Mouse (Mus musculus) T-helper 1 cell (primary cell): ENCODE results near the gene Mtor.

Experiments used
- in situ Hi-C: fragments of 300-600 bp; cut with MboI, MseI; formaldehyde crosslinking; loops from one replicate; pipeline ENCODE4 v1.15.1; 2025; ENCODE audit warnings: high pct_unique_total_duplicates

Gene Mtor

DNA sequence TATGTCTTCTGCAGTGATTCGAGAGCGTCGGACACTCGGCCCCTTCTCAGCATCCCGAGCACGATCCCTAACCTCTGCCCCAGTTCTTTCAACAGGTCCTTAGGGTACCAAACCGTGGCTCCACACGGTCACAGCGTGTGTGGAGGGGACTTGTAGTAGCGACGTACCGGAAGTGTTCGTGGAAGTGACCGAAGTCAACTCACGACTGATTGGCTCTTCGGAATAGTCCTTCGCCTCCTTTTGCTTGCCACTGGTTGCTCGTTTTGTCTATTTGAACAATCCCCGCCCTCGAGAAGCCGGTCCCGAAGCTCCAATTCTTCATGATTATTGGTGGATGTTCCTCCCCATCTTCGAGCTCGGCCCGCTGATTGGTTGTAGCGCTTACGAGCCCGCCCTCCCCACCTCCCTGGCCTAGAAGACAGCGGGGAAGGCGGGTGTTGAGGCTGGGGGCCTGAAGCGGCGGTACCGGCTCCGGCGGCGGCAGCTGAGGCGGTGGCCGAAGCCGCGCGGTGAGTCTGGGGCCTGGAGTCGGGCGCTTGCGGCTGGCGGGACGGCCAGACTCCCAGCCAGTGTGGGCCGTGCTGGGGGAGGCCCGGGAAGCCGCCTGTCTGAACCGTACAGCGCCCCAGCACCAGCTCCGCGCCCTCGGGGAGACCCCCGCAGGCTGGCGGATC lies at the start of gene Mtor:
Gene Mtor (plus strand): TSS at position 433 of the 674 bp plus-strand sequence.
- in situ Hi-C loops: no loop called here

DNA sequence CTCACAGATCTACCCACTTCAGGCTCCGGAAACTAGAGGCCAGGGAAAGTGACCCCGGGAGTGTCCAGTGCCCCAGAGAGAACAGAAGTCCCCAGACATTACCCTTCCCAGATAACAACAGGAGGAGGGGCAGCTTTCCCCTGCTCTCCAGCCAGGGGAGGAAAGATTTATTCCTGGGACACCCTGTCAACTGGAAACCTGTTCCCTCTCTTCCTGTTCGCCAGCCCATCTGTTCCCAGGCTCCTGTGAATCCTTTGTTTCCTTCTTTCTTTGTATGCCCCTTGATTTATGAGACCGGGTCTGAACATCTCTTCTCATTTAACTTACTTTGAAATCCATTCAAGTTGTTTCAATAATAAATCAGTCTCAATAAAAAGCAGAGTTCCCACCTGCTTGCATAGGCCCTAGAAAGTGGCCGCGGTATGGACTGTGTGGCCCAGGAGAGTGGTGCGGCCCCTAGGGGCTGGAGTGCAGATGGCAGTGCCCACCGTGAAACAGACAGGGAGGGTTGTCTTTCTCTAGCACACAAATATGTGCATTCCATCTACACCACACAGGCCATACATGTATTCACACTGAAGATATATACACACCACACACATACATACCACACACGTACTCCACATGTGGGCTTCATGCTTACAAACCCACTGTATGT lies 48.8 kb upstream of the Mtor start:
- in situ Hi-C loops: no loop called here

DNA sequence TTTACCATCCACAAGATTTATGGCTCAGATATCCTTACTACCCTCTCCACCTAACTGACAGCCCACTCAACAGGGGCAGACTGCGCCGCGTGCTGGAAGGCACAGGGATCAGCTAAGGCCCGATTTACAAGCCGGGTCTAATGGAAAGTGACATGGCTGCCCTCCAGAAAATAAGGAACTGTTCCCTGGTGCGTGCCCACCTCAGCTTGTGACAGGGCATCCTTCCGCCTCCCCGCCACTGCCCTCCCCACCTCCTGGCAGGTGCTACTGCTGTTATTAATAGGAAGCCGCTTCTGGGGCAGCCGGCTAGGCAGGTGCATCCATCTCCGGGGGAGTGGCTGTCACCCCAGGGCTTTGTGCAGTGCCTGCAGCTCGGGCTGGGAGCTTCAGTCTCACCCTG lies 45.0 kb upstream of the Mtor start:
- in situ Hi-C loops: no loop called here

DNA sequence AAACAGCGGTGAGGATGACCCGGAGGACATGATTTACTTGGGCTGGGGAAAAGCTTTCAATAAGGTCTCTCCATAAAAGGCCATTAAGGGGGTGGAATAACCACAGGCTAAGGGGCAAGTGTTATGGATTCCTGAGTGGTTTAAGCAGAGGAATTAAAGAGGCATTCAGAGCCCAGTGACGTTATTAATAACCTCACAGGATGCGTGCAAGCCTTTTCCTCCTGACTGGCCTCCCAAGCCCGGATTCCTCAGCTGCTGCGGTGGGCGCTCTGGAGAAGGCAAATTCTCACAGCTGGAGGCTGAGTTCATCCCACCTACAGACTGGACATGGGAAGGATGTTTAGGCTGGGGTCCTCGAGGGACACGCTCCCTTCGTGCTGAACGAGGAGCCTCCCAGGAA lies 43.7 kb upstream of the Mtor start:
- in situ Hi-C loops: no loop called here

DNA sequence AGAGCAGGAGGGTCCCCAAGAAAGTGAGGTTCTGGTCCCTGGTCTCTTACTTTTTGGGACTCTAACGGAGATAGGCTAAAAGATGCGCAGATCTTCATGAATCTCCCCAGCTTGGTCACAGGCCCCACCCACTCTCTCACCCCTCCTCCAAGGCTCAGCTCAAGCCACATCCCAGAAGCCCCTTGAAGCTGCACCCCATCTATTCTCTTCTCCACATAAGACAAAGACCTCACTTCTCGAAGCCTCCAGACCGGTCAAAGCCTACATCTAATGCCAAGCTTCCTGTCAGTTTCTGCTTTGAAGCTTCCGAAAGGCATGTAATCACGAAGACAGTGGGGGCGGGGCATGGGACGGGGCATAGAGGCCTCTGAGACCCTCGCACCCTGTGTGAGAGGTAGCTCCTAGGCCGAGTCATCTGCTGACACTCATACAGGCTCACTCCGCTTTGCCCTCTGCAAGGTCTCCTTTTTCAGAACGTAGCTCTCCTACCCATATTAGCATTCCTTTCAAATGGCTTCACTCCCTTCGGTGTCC lies 43.1 kb upstream of the Mtor start:
- in situ Hi-C loops: no loop called here

DNA sequence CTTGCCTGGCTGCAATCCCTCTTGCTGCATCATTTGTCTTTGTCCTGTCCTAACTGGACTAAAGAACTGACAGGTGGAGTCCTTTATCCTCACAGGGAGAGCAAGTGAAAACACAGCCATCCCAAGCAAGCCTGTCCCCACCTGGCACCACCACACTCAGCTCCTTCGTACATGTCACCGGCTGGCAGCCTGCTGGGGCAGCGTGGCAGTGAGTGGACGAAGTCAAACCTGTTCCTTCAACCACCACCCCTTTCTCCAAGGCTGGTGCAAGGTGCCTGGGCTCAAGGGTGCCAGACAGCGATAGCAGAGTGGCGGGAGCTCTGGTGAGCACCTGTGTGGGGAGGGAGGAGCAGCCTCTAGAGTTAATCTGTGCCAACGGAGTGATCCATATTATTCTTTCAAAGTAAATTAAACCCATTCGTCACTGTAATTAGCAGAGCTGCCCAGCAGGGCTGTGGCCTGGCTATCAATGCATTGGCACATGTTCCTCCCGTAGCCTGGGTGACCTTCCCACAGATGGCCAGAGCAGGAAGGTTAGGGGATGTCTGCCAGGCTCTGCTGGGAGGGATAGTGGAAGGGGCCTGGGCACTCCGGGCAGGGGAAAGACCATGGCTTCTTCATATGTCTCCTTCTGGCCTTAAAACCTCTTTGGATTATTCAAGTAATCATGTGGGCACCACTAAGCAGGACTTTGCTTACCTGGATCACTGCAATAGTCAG lies 40.0 kb upstream of the Mtor start:
- in situ Hi-C loops: no loop called here

DNA sequence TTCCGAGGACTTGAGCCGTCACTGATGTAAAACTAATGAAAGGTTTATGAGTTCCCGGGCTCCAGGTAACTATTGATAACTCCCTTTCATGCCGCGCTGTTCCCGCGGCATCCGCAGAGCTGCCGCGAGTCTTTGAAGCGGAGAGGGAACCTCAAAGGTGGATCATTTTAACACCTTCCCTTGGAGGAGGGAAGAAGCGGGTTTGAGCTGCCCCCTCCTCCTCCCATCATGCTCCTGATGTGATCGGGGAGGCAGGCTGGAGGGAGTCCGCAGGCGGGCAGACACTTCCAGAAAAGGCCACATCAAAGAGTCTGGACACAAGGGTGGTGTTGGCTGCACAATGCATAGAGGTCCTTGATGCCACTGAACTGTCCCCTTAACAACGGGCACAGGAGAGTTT lies 32.8 kb upstream of the Mtor start:
- in situ Hi-C loops: no loop called here

DNA sequence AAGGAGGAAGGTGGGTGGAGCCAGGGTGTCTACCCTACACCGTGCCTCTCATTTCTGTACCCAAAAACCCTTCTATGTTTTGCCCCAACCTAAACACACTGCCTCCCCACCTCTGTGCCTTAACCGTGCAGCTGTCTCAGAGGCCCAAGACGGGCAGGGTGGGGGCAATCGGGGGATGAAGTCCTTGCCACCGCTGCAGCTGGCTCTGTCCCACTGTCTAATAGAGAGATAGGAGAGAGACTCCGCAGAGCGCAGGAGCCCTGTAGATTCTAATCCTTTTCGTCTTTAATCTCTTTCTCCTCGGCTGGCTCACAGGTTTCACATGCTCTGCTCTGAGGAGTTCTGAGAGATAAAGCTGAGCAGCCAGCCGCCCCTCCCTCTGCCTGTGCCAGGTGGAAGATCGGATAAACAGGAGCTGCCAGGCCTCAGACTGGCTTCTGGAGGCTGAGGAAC lies 31.3 kb upstream of the Mtor start:
- in situ Hi-C loops: no loop called here

DNA sequence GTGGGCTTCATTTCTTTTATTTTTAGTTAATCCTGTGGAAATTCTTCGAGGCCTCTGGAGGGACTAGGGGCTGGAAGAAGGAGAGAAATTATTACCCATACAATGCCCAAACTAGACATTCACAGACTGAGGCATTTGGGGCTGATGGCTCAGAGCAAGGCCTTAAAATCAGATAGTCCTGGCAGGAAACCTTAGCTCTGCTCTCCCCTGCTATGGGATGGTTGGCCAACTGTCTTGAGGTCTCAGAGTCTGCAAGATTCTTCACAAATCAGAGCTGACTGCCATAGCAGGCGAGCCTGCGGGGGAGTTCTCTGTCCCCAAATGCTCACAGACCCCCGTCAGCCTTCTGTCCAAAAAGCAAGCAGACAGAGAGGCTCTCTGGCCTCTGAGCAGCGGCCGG lies 30.9 kb upstream of the Mtor start:
- in situ Hi-C loops: no loop called here

DNA sequence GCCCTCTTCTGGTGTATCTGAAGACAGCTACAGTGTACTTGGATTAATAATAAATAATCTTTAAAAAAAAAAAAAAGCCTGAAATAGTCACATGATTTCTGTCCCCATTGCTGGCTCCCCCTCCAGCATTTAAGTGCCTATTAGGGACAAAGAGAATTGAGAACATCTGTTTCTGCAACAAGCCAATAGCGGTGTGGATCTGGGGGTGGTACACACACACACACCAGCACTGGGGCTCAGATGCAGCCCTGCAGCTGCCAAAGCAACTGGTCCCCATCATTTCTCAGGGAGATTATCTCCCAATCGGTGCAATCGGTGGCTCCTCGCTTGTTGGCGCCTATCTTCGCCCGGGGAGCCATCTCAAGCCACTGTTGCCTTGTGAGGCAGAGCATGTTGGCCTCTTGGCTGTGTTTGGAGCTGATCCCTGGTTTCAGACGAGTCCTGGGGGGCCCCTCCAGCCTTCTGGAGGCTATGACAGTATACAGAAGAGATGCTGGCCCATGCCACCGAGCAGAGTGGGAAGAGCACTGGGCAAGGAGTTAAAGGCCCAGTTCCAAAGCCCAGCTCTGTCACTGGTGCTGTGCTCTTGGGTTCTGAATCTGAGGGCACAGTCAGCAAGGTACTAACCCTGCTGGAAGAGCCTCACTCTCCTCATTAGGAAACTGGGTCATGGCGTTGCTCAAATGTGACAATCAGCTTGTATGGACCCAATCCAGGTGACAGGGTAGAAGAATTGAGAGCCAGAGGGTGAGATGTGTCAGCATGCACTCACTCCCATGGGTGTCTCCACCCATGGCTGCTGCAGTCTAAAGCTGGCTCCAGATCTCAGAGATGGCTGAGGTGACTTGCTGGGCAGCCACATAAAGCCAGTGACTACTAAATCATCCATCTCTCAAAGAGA lies 21.2 kb upstream of the Mtor start:
- in situ Hi-C loops: no loop called here

DNA sequence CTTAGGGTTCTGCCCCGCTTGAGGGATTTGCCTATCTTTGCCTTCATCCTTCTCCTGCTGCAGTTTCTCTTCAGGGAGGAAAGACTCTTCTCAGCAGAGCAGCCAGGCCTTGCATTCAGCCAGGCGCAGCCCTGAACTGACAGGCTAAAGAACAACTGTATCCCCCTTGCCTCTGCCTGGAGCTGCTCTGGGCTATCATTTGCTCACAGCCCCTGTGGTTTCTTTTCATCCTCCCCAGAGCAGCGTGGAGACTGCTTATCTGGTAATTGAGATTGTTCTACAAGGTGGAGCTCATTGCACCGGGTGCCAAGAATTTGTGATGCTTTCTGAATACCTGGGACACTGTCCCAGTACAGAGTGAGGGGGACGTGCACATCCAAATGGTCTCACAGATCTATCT lies 19.9 kb upstream of the Mtor start:
- in situ Hi-C loops: no loop called here

DNA sequence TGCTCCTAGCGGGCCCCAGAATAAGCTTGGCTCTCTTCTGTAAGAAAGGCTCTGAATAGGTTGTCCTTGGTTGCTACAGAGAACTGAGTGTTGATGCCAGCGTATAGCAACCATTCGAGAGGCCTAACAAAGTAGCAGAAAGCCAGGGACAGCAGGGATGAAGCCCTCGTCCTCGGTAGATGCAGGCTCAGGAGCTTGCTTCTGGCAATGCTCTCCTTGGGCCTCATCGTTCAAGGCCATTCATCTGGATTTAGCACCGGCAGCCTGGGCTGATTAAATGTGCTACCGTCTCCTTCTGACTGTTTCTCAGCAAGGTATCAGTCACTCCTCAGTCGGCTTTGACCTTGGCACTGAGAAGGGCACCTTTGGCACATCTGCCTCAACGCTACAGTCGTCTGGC lies 19.3 kb upstream of the Mtor start:
- in situ Hi-C loops: no loop called here

DNA sequence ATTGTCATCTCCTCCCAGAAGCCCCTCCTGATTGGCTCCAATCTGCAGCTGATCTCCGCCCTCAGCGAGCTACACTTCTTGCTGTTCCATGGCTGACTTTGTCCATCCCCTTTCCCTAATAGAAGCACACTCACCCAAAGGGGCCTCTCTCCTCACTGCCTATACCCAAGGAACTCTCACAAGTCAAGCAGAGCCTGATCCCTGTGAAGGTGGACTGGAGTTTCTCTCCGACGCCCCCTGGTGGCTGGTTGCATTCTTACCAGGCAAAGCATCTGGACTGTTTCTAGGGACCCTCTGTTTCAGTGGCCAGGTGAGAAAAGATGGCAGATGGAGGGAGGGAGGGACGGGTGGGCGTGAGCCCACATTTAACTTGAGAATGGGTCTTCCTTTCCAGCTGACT lies 18.7 kb upstream of the Mtor start:
- in situ Hi-C loops: no loop called here

DNA sequence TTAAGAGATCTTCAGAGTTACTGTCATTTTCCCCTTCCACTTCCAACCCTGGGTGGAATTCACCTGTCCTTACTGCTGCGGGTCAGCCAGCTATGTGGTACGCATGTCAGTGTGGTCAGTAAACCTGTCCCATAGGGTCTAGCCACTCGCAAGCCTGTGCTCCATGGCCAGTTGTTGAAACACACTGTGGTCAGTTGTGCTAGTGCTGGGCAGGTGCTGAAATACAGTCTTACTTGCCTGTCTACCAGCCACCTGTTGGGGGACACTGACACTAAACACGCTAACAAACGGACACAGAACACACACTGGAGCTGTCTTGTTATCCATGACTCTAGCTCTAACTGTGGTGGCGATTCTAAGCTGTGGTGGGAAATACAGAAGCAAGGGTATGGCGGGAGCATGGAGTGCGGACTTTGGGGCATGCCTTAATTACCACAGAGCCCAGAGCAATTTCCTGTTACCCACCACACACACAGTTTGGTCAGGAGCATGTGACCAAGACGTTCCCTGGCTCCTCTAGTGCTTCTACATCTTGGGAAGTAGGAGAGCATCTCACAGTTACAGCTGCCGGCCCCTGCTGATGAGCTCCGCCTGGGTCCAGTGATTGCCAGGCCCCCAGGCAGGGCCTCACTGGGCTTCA lies 17.4 kb upstream of the Mtor start:
- in situ Hi-C loops: no loop called here

DNA sequence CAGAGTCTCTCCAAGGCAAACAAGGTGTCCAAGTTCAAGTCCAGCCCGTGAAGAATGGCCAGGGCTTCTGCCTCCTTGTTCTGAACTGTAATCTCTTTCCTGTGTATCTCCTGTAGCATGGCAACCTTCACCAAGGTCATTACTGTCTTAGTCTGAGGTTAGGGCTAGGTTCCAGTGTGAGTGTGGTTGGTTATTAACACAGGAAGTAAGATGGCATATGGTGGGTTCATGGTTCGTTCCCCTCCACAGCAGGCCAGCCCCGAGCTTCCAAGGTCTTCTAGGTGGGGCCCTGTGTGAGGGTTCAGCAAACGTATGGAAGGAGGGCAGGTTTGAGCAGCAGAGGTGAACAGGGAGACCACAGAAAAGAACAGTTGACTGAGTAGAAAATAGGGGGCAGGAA lies 15.9 kb upstream of the Mtor start:
- in situ Hi-C loops: no loop called here

DNA sequence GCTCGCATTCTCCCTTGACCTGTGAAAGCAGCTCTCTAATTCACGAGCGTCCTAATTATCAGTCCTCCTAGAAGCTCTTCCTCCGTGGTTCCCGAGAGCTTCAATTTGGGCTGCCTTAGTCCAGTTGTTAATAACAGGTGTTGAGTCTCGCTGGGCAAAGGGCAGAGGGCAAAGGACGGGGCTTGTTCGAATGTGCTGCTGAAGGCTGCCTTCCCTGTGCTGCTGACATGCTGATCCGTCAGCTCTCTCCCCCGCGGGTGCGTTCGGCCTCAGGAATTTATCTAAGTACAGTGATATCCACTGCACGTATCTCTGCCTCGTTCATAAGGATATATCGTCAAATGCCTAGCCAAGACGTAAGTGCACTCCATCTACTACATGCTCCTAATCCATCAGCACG lies 15.1 kb upstream of the Mtor start:
- in situ Hi-C loops: no loop called here

DNA sequence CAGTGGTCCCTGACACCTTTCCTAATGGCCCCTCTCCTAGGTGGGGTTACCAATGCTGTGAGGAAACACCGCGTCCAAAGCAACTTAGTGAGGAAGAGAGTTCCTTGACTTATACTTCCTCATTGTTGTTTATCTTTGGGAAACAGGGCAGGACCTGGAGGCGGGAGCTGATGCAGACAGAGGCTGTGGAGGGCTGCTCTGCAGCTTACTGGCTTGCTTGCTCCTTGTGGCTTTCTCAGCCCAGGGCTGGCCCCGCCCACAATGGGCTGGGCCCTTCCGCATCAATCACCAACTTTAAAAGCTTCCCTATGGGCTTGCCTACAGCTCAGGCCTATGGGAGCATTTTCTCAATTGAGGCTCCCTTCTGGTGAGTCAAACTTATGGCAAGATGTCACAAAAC lies 14.6 kb upstream of the Mtor start:
- in situ Hi-C loops: no loop called here

DNA sequence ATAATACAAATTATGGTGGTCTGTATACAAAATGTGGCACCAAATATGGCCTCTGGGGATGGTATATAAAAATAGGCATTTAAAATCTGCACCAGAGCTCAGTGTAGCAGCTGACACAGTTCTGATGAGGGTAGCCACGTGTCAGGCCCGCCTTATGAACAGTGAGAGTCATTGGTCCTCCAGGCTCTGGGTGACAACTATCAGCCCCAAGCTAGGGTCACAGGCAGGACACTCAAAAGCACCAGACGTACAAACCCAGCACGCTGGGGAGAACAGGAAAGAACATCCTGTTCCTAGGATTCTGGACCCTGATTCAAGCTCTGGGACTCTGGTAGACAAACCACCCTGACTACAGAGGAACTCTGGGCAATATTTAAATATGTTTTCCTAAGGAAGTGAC lies 13.9 kb upstream of the Mtor start:
- in situ Hi-C loops: no loop called here

DNA sequence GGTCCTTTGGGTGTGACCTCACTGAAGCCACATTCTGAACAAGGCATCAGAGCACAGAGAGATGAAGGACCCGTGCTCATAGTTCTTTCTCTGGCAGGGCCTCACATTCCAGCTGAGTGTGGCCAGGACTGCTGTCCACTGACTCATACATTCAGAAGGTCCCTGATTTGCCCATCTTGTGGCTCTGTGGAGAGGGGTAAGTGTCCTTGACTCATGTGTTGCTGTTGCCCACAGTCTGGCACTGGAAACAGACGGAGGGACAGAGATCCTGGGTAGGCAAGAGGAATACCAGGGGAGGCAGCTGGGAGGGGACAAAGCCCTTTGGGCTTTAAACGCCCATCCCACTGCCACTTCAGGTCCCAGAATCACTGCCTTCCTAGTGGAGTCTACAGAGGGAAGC lies 13.3 kb upstream of the Mtor start:
- in situ Hi-C loops: no loop called here

DNA sequence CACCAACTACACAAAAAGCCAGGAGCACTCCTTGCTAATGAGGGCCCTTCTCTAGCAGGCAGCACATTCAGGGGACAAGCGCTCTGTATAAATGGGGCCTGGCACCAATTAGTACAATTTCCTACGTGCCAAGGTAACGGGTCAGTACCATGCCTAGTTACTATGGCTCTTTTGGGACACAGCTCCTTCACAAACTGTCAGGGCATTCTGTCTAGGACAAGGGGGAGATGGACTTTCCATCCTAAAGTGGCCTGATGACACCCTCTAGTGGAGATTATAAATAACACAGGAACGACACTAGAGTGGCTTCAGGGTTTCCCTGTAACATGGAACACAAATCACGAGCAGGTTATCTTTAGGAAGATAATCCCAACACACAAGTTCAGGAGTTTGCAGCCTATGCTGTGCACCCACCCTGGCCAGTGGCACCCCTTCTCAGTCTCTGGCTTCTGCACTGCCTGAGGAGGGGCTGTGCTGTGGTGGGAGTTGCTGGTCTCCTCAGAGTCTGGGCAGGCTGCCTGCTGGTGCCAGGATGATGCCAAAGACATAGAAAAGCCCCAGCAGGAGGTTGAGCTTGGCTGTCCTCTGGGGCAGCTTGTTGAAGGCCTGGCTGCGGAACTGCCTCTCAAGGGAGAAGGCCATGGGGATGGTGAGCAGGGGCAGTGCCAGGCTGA lies 12.6 kb upstream of the Mtor start:
- in situ Hi-C loops: no loop called here

DNA sequence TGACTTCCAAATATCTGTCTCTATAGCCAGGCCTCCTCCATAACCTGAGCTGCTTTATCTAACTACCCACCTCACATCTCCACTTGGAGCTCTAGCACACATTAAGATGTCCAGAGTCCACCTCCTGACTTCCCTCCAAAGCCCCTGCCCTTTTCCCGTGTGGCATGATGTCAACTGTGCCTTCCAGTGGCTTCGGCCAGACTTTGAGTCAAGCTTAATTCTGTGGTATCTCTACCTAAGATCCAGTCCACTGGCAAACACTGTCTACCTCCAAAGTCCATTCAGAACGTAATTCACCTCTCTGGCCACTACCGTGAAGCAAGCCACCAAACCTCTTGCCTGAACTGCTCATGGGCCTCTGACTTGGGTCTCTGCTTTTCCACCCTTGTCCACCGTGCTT lies 6.5 kb upstream of the Mtor start:
- in situ Hi-C loops: no loop called here
